In genomic region chr14:112388346-112388745, GRCm38 (mm10) we compare ENCODE assay signal across 14 mouse cellular contexts.
DNase-seq lines count a peak whose midpoint lies in the region.
"Had no signal": no experiment of that assay in that cellular context is flagged by ENCODE, and none has a peak within 500 bp of the region (broad histone marks: within the 10 kb centered on the region; RNA-seq: fewer than 3 reads in every experiment).

No protein-coding gene starts in this region.

- peak; percentile 31 for DNase-seq in left cerebral cortex, adult 11 months (ENCODE audit: low spot score)
- no peak for DNase-seq in left cerebral cortex, adult 18-20 months (ENCODE audit: low spot score in 2 of 2)
- DNase-seq in brain, adult 2 months (ENCODE audit: low read depth, low spot score) = peak; percentile 48
- DNase-seq in telencephalon, adult 2 months (ENCODE audit: low read depth, low spot score) = peak; percentile 55
- DNase-seq in adipocyte (ENCODE audit: low spot score) = no peak
- DNase-seq: adrenal gland, adult 8-10 months; adrenal gland, postnatal 14 days; adrenal gland, postnatal 36 days; cerebellum, adult 11-12 months; cerebellum, adult 2 months; cerebellum, adult 9-10 months; cerebellum, postnatal 10 days; cerebellum, postnatal 25 days; forebrain, postnatal 0 days had no signal

Comparison
In these comparisons a context has a peak if more than half of its experiments do, and no peak if none do; other contexts are left out.
1. DNase-seq: peak in left cerebral cortex, adult 11 months (single experiment), brain, adult 2 months (single experiment) and telencephalon, adult 2 months (single experiment); none in left cerebral cortex, adult 18-20 months (0 of 2) and adipocyte (single experiment).